Mouse (Mus musculus) G1E (cell line): Measurements from ENCODE around the gene Sorbs1.

ENCODE experiments used
- CTCF ChIP-seq: IDR thresholded peaks from 2 replicates; pipeline ENCODE4 v1.5.1; 2012; ENCODE audit warnings: low read depth, low read length, inconsistent platforms, mixed read lengths
- GATA1 ChIP-seq: IDR thresholded peaks from 2 replicates; pipeline ENCODE4 v1.6.1; 2012; ENCODE audit warnings: borderline replicate concordance, low read length, inconsistent platforms, mixed read lengths
- GATA2 ChIP-seq: IDR thresholded peaks from 2 replicates; pipeline ENCODE4 v1.6.1; 2012; ENCODE audit warnings: low read depth, low read length, inconsistent platforms, borderline replicate concordance
- POLR2AphosphoS5 ChIP-seq: IDR thresholded peaks from 2 replicates; pipeline ENCODE4 v1.6.1; 2012; ENCODE audit warnings: low read depth, low read length, inconsistent platforms; ENCODE audit not compliant: insufficient replicate concordance
- TAL1 ChIP-seq: conservative IDR thresholded peaks from 2 replicates; pipeline ENCODE4 v1.6.1; 2012; ENCODE audit warnings: low read depth, low read length, inconsistent platforms, mixed read lengths

DNA sequence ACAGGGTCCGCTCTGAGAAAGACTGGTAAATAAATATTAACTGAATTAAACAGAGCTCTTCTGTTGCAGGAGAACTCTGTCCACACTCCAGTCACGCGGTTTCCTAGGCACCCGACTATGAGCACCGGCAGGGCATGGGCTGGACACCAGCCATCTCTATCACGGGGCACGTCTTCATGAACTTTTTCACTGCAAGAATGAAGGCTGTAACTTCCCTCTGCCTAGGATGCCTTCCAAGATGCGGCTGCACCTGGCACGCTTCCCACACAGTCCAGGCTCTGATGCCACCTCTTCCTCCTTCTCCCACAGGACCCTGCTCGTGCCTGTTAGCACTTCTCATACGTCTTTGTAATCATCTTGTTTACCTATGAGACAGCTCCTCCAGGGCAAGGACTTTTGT is 26.0 kb downstream of the Sorbs1 start:
- TF ChIP-seq CTCF (no peak), GATA1 (no peak), TAL1 (no peak), POLR2AphosphoS5 (no peak), GATA2 (no peak)
